Mouse (Mus musculus) olfactory bulb, adult 2 months (tissue): ENCODE measurements around the gene Tnnt3.

Source experiments
- CTCF ChIP-seq: fragments of 200-500 bp; IDR thresholded peaks from 2 replicates; pipeline ENCODE4 v1.5.1; 2012; ENCODE audit warnings: low read depth, mild to moderate bottlenecking, low read length, moderate library complexity; ENCODE audit not compliant: insufficient read depth
- POLR2A ChIP-seq: fragments of 200-500 bp; IDR thresholded peaks from 2 replicates; pipeline ENCODE4 v1.6.1; 2012; ENCODE audit warnings: mild to moderate bottlenecking, low read depth, low read length, moderate library complexity; ENCODE audit not compliant: insufficient read depth

GRCm38 (mm10) chr7:142554625-142555024, 56.0 kb downstream of the Tnnt3 start:
- TF ChIP-seq POLR2A: no peak
- TF ChIP-seq CTCF: no peak
